Mouse (Mus musculus) CH12.LX (cell line): Measurements from ENCODE around the gene Cdc42bpa.

Experiments used
- CTCF ChIP-seq, 2 experiments: IDR thresholded peaks in 1 of 2; conservative IDR thresholded peaks in 1 of 2; 2 replicates each; pipeline ENCODE4 v1.5.1; 2011 to 2012; ENCODE audit warnings: low read depth in 2 of 2, low read length in 2 of 2, improper control_type of control experiment in 1 of 2, inconsistent platforms in 1 of 2, mild to moderate bottlenecking in 1 of 2, moderate library complexity in 1 of 2
- EP300 ChIP-seq: IDR thresholded peaks from 2 replicates; pipeline ENCODE4 v1.6.1; 2011; ENCODE audit warnings: low read length, improper control_type of control experiment
- HCFC1 ChIP-seq: IDR thresholded peaks from 2 replicates; pipeline ENCODE4 v1.6.1; 2012; ENCODE audit warnings: low read depth, mild to moderate bottlenecking, inconsistent platforms, low read length, improper control_type of control experiment
- NELFE ChIP-seq: IDR thresholded peaks from 2 replicates; pipeline ENCODE4 v1.6.1; 2011; ENCODE audit warnings: low read depth, low read length, improper control_type of control experiment
- POLR2A ChIP-seq: IDR thresholded peaks from 2 replicates; pipeline ENCODE4 v1.6.1; 2011; ENCODE audit warnings: low read depth, mild to moderate bottlenecking, improper control_type of control experiment, low read length
- SMC3 ChIP-seq: IDR thresholded peaks from 2 replicates; pipeline ENCODE4 v1.6.1; 2011; ENCODE audit warnings: low read depth, low read length, improper control_type of control experiment
- USF1 ChIP-seq: IDR thresholded peaks from 2 replicates; pipeline ENCODE4 v1.6.1; 2014; ENCODE audit warnings: low read depth, mild to moderate bottlenecking, inconsistent platforms, low read length, improper control_type of control experiment
- USF2 ChIP-seq: conservative IDR thresholded peaks from 2 replicates; pipeline ENCODE4 v1.6.1; 2011; ENCODE audit warnings: low read depth, low read length, improper control_type of control experiment

GRCm38 (mm10) chr1:179981680-179982079 is 21.4 kb downstream of the Cdc42bpa start:
- no peak for TF ChIP-seq POLR2A
- no peak for TF ChIP-seq CTCF (conservative IDR thresholded peaks at IDR 0.05 in 1 of 2, IDR thresholded peaks at IDR 0.05 in 1 of 2; ENCODE audit: low read depth in 2 of 2, low read length in 2 of 2)
- no peak for TF ChIP-seq SMC3
- TF ChIP-seq NELFE = no peak
- TF ChIP-seq HCFC1 = no peak
- TF ChIP-seq EP300 = no peak
- no peak for TF ChIP-seq USF2
- TF ChIP-seq USF1 = no peak
